Mouse (Mus musculus): ENCODE data around the gene Tmem123. TPM values are rescaled to one million over a fixed set of nuclear protein-coding genes. Genes with fewer than 3 reads are reported as not detected.
A peak's percentile ranks its signal among the peaks of the same experiment; 100 is the strongest.

Tmem123 gene
- 31.8 and 32.8 TPM in 2 replicates for polyA plus RNA-seq (2012; rRNA removed)

GRCm38 (mm10) chr9:7763614-7764300 is at the start of gene Tmem123:
Tmem123 (plus strand) TSS chr9:7764041.
- TF ChIP-seq CTCF (IDR thresholded peaks at IDR 0.05; ENCODE audit: control insufficient read depth, insufficient read depth, insufficient replicate concordance, low read depth, low read length) (no peak), POLR2A (IDR thresholded peaks at IDR 0.05; ENCODE audit: control insufficient read depth, low read depth, low read length) (peak; percentile 69)
- no peaks in the 10 kb centered on the region for H3K36me3 ChIP-seq (ENCODE audit: control insufficient read depth, insufficient read depth, low read length)
- peaks cover 7% of the 10 kb centered on the region for H3K4me1 ChIP-seq (ENCODE audit: control insufficient read depth, insufficient read depth, low read length)
- no peaks in the 10 kb centered on the region for H3K27me3 ChIP-seq (ENCODE audit: control insufficient read depth, insufficient read depth, low read length)
- peak within 1 kb of the TSS; percentile 88 for H3K27ac ChIP-seq (ENCODE audit: control insufficient read depth, insufficient read depth, low read depth, low read length)
- H3K4me3 ChIP-seq (ENCODE audit: control insufficient read depth, low read depth, low read length) = peak within 1 kb of the TSS; percentile 93

GRCm38 (mm10) chr9:7714062-7714907 is 49.6 kb upstream of the Tmem123 start:
- H3K27ac ChIP-seq (ENCODE audit: control insufficient read depth, insufficient read depth, low read depth, low read length) = no peak overlapping the region
- no peak overlapping the region for H3K4me3 ChIP-seq (ENCODE audit: control insufficient read depth, low read depth, low read length)
- H3K27me3 ChIP-seq (ENCODE audit: control insufficient read depth, insufficient read depth, low read length) = no peaks in the 10 kb centered on the region
- H3K36me3 ChIP-seq (ENCODE audit: control insufficient read depth, insufficient read depth, low read length) = no peaks in the 10 kb centered on the region
- no peak for TF ChIP-seq CTCF (IDR thresholded peaks at IDR 0.05; ENCODE audit: control insufficient read depth, insufficient read depth, insufficient replicate concordance, low read depth, low read length)
- TF ChIP-seq POLR2A (IDR thresholded peaks at IDR 0.05; ENCODE audit: control insufficient read depth, low read depth, low read length) = no peak
- H3K4me1 ChIP-seq (ENCODE audit: control insufficient read depth, insufficient read depth, low read length) = no peaks in the 10 kb centered on the region; the same call in 1 of the 2 replicates

GRCm38 (mm10) chr9:7714908-7715175 is 49.0 kb upstream of the Tmem123 start:
- Histone ChIP-seq H3K36me3 (ENCODE audit: control insufficient read depth, insufficient read depth, low read length) (no peaks in the 10 kb centered on the region), H3K27me3 (ENCODE audit: control insufficient read depth, insufficient read depth, low read length) (no peaks in the 10 kb centered on the region), H3K4me3 (ENCODE audit: control insufficient read depth, low read depth, low read length) (no peak overlapping the region), H3K4me1 (ENCODE audit: control insufficient read depth, insufficient read depth, low read length) (no peaks in the 10 kb centered on the region; the same call in 1 of the 2 replicates), H3K27ac (ENCODE audit: control insufficient read depth, insufficient read depth, low read depth, low read length) (no peak overlapping the region)
- TF ChIP-seq POLR2A (IDR thresholded peaks at IDR 0.05; ENCODE audit: control insufficient read depth, low read depth, low read length) (no peak), CTCF (IDR thresholded peaks at IDR 0.05; ENCODE audit: control insufficient read depth, insufficient read depth, insufficient replicate concordance, low read depth, low read length) (no peak)

- no peak overlapping the region for H3K4me3 ChIP-seq (ENCODE audit: control insufficient read depth, low read depth, low read length)
- no peaks in the 10 kb centered on the region for H3K27me3 ChIP-seq (ENCODE audit: control insufficient read depth, insufficient read depth, low read length)
- no peak for TF ChIP-seq CTCF (IDR thresholded peaks at IDR 0.05; ENCODE audit: control insufficient read depth, insufficient read depth, insufficient replicate concordance, low read depth, low read length)
- TF ChIP-seq POLR2A (IDR thresholded peaks at IDR 0.05; ENCODE audit: control insufficient read depth, low read depth, low read length) = no peak
- H3K36me3 ChIP-seq (ENCODE audit: control insufficient read depth, insufficient read depth, low read length) = no peaks in the 10 kb centered on the region
- H3K4me1 ChIP-seq (ENCODE audit: control insufficient read depth, insufficient read depth, low read length) = no peaks in the 10 kb centered on the region; the same call in 1 of the 2 replicates
- no peak overlapping the region for H3K27ac ChIP-seq (ENCODE audit: control insufficient read depth, insufficient read depth, low read depth, low read length)
These were observed 42.3 kb upstream of the Tmem123 start for GRCm38 (mm10) chr9:7721543-7721942.

- no peaks in the 10 kb centered on the region for H3K27me3 ChIP-seq (ENCODE audit: control insufficient read depth, insufficient read depth, low read length)
- H3K36me3 ChIP-seq (ENCODE audit: control insufficient read depth, insufficient read depth, low read length) = no peaks in the 10 kb centered on the region
- no peaks in the 10 kb centered on the region for H3K4me1 ChIP-seq (ENCODE audit: control insufficient read depth, insufficient read depth, low read length)
- no peak overlapping the region for H3K27ac ChIP-seq (ENCODE audit: control insufficient read depth, insufficient read depth, low read depth, low read length)
- TF ChIP-seq CTCF (IDR thresholded peaks at IDR 0.05; ENCODE audit: control insufficient read depth, insufficient read depth, insufficient replicate concordance, low read depth, low read length) = no peak
- TF ChIP-seq POLR2A (IDR thresholded peaks at IDR 0.05; ENCODE audit: control insufficient read depth, low read depth, low read length) = no peak
- no peak overlapping the region for H3K4me3 ChIP-seq (ENCODE audit: control insufficient read depth, low read depth, low read length)
These were observed 34.8 kb upstream of the Tmem123 start for GRCm38 (mm10) chr9:7728997-7729396.

GRCm38 (mm10) chr9:7742696-7743095 is 21.1 kb upstream of the Tmem123 start:
- Histone ChIP-seq H3K27ac (ENCODE audit: control insufficient read depth, insufficient read depth, low read depth, low read length) (no peak overlapping the region), H3K4me3 (ENCODE audit: control insufficient read depth, low read depth, low read length) (no peak overlapping the region), H3K36me3 (ENCODE audit: control insufficient read depth, insufficient read depth, low read length) (no peaks in the 10 kb centered on the region), H3K27me3 (ENCODE audit: control insufficient read depth, insufficient read depth, low read length) (no peaks in the 10 kb centered on the region), H3K4me1 (ENCODE audit: control insufficient read depth, insufficient read depth, low read length) (no peaks in the 10 kb centered on the region)
- TF ChIP-seq POLR2A (IDR thresholded peaks at IDR 0.05; ENCODE audit: control insufficient read depth, low read depth, low read length) (no peak), CTCF (IDR thresholded peaks at IDR 0.05; ENCODE audit: control insufficient read depth, insufficient read depth, insufficient replicate concordance, low read depth, low read length) (no peak)

GRCm38 (mm10) chr9:7744156-7744555 is 19.7 kb upstream of the Tmem123 start:
- no peaks in the 10 kb centered on the region for H3K36me3 ChIP-seq (ENCODE audit: control insufficient read depth, insufficient read depth, low read length)
- H3K4me1 ChIP-seq (ENCODE audit: control insufficient read depth, insufficient read depth, low read length) = no peaks in the 10 kb centered on the region
- H3K27ac ChIP-seq (ENCODE audit: control insufficient read depth, insufficient read depth, low read depth, low read length) = no peak overlapping the region
- H3K4me3 ChIP-seq (ENCODE audit: control insufficient read depth, low read depth, low read length) = no peak overlapping the region
- H3K27me3 ChIP-seq (ENCODE audit: control insufficient read depth, insufficient read depth, low read length) = no peaks in the 10 kb centered on the region
- no peak for TF ChIP-seq POLR2A (IDR thresholded peaks at IDR 0.05; ENCODE audit: control insufficient read depth, low read depth, low read length)
- no peak for TF ChIP-seq CTCF (IDR thresholded peaks at IDR 0.05; ENCODE audit: control insufficient read depth, insufficient read depth, insufficient replicate concordance, low read depth, low read length)
